Mouse (Mus musculus): Measurements from ENCODE around the gene Jam3. TPM values are rescaled to one million over a fixed set of nuclear protein-coding genes. Genes with fewer than 3 reads are reported as not detected.
A peak's percentile ranks its signal among the peaks of the same experiment; 100 is the strongest.

Jam3 gene
- total and polyA plus RNA-seq, 3 experiments: 0.43 TPM; not detected in 2

DNA sequence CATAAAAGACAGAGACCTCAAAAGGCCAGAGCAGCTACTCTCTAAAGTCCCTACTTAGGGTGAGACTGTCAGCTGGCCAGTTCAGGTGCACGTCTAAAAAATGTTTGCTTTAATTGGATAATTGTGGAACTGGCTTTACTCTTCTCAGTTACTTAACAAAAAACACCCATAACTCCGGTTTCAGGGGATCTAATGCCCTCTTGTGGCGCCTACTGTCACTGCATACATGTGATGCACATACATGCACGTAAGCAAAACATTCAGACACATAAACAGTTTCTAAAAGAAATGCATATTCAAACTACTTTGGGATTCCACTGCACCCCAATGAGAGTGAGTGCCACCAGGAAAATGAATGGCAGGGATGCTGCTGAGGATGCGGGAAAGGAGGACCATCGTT is 28.7 kb downstream of the Jam3 start:
- no peaks in the 10 kb centered on the region for H3K9me3 ChIP-seq (replicated peaks; ENCODE audit: insufficient read depth, low read length)
- H3K9ac ChIP-seq (ENCODE audit: control insufficient read depth, low read depth, low read length, poor library complexity, severe bottlenecking): no peak overlapping the region
- H3K27me3 ChIP-seq (ENCODE audit: control insufficient read depth in 1 of 2, insufficient read depth in 2 of 2, low read length in 2 of 2): no peaks in the 10 kb centered on the region
- no peaks in the 10 kb centered on the region for H3K79me2 ChIP-seq (ENCODE audit: control insufficient read depth, insufficient read depth, low read length, poor library complexity)
- no peaks in the 10 kb centered on the region for H3K36me3 ChIP-seq (ENCODE audit: control insufficient read depth in 1 of 2, insufficient read depth in 2 of 2, low read length in 2 of 2)
- H3K4me3 ChIP-seq (ENCODE audit: control insufficient read depth in 1 of 2, insufficient read depth in 1 of 2, low read depth in 2 of 2, low read length in 2 of 2): no peak overlapping the region
- DNase-seq (ENCODE audit: low read depth, low spot score): no peak
- TF ChIP-seq RAD21 (IDR thresholded peaks at IDR 0.05; ENCODE audit: low read depth, low read length) (peak; percentile 23), SMC3 (IDR thresholded peaks at IDR 0.05; ENCODE audit: low read depth, low read length) (peak; percentile 22; the same call in 1 of the 2 replicates), MEF2A (IDR thresholded peaks at IDR 0.05; ENCODE audit: extremely low read depth, insufficient replicate concordance, low read depth, low read length, poor library complexity, severe bottlenecking) (no peak), CTCF (IDR thresholded peaks at IDR 0.05 in 2 of 3, conservative IDR thresholded peaks at IDR 0.05 in 1 of 3; ENCODE audit: control insufficient read depth in 1 of 3, insufficient read depth in 1 of 3, low read depth in 2 of 3, low read length in 3 of 3, poor library complexity in 1 of 3, severe bottlenecking in 1 of 3) (peak in 1 of 3 experiments; percentile 28; a peak in 2 of 6 replicates)
- no peak overlapping the region for H3K27ac ChIP-seq (ENCODE audit: control insufficient read depth, low read depth, low read length)
- H3K4me1 ChIP-seq (ENCODE audit: control insufficient read depth in 1 of 2, insufficient read depth in 2 of 2, low read length in 2 of 2): no peaks in the 10 kb centered on the region

DNA sequence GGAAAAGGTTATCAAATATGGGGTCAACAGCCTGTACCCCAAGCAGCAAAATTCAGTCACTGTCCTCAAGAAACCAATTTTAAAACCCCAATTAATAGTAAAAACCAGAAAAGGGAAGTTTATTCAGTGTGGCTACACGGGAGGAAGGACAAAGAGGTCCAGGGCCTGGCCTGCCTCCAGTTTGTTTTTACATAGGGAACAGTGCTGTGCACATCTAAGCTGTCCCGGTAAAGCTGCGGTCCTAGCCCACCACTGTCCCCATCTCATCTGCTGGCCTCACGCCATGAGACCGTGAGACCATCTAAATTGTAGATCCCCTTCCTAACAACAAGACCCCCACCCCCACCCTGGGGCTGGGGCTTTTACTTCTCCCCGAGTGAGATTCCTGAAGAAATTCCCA is 29.8 kb downstream of the Jam3 start:
- Histone ChIP-seq H3K4me3 (ENCODE audit: control insufficient read depth in 1 of 2, insufficient read depth in 1 of 2, low read depth in 2 of 2, low read length in 2 of 2) (no peak overlapping the region), H3K27ac (ENCODE audit: control insufficient read depth, low read depth, low read length) (no peak overlapping the region), H3K4me1 (ENCODE audit: control insufficient read depth in 1 of 2, insufficient read depth in 2 of 2, low read length in 2 of 2) (no peaks in the 10 kb centered on the region), H3K27me3 (ENCODE audit: control insufficient read depth in 1 of 2, insufficient read depth in 2 of 2, low read length in 2 of 2) (no peaks in the 10 kb centered on the region), H3K9ac (ENCODE audit: control insufficient read depth, low read depth, low read length, poor library complexity, severe bottlenecking) (no peak overlapping the region), H3K36me3 (ENCODE audit: control insufficient read depth in 1 of 2, insufficient read depth in 2 of 2, low read length in 2 of 2) (no peaks in the 10 kb centered on the region), H3K9me3 (replicated peaks; ENCODE audit: insufficient read depth, low read length) (no peaks in the 10 kb centered on the region), H3K79me2 (ENCODE audit: control insufficient read depth, insufficient read depth, low read length, poor library complexity) (no peaks in the 10 kb centered on the region)
- no peak for TF ChIP-seq ZKSCAN1 (IDR thresholded peaks at IDR 0.05; ENCODE audit: low read depth, low read length)
- TF ChIP-seq SMC3 (IDR thresholded peaks at IDR 0.05; ENCODE audit: low read depth, low read length): no peak
- TF ChIP-seq NRF1 (IDR thresholded peaks at IDR 0.05; ENCODE audit: insufficient read depth, low read depth, low read length, poor library complexity, severe bottlenecking): no peak
- TF ChIP-seq NELFE (IDR thresholded peaks at IDR 0.05; ENCODE audit: low read depth, low read length): no peak
- no peak for TF ChIP-seq CHD2 (IDR thresholded peaks at IDR 0.05; ENCODE audit: low read length)
- TF ChIP-seq SIN3A (IDR thresholded peaks at IDR 0.05; ENCODE audit: low read length): no peak
- TF ChIP-seq UBTF (IDR thresholded peaks at IDR 0.05; ENCODE audit: borderline replicate concordance, insufficient read depth, low read depth, low read length): no peak
- no peak for TF ChIP-seq ZC3H11A (IDR thresholded peaks at IDR 0.05; ENCODE audit: low read depth, low read length)
- TF ChIP-seq POLR2A (IDR thresholded peaks at IDR 0.05; ENCODE audit: control insufficient read depth in 1 of 2, insufficient read depth in 1 of 2, low read depth in 1 of 2, low read length in 2 of 2, poor library complexity in 1 of 2): no peak
- TF ChIP-seq MXI1 (IDR thresholded peaks at IDR 0.05; ENCODE audit: low read depth, low read length): no peak
- TF ChIP-seq ELF1 (IDR thresholded peaks at IDR 0.05; ENCODE audit: low read depth, low read length): no peak
- no peak for TF ChIP-seq GABPA (IDR thresholded peaks at IDR 0.05; ENCODE audit: low read depth, low read length)
- no peak for TF ChIP-seq KAT2A (conservative IDR thresholded peaks at IDR 0.05; ENCODE audit: low read depth, low read length)
- TF ChIP-seq MAFK (IDR thresholded peaks at IDR 0.05; ENCODE audit: borderline replicate concordance, low read depth, low read length): no peak
- no peak for TF ChIP-seq RCOR1 (IDR thresholded peaks at IDR 0.05; ENCODE audit: low read depth, low read length)
- no peak for TF ChIP-seq EP300 (IDR thresholded peaks at IDR 0.05; ENCODE audit: low read depth in 1 of 2, low read length in 2 of 2)
- TF ChIP-seq POLR2AphosphoS5 (IDR thresholded peaks at IDR 0.05; ENCODE audit: borderline replicate concordance, low read depth, low read length): no peak
- no peak for TF ChIP-seq USF1 (IDR thresholded peaks at IDR 0.05; ENCODE audit: low read depth, low read length)
- TF ChIP-seq MAX (IDR thresholded peaks at IDR 0.05; ENCODE audit: low read length): no peak
- DNase-seq (ENCODE audit: low read depth, low spot score): no peak
